Mouse (Mus musculus) testis, adult 2 months (tissue): ENCODE results near the gene Moxd2. TPM values are rescaled to one million over a fixed set of nuclear protein-coding genes. Genes with fewer than 3 reads are reported as not detected.

Experiments
- H3K27ac ChIP-seq: fragments of 200-500 bp; 2 replicates; pipeline ENCODE4 v1.5.1; 2012; ENCODE audit warnings: low read depth, low read length; ENCODE audit not compliant: control insufficient read depth, insufficient read depth
- H3K27me3 ChIP-seq: fragments of 200-500 bp; 2 replicates; pipeline ENCODE4 v1.6.1; 2012; ENCODE audit warnings: mild to moderate bottlenecking, low read length, moderate library complexity; ENCODE audit not compliant: control insufficient read depth, insufficient read depth
- H3K36me3 ChIP-seq: fragments of 200-500 bp; 2 replicates; pipeline ENCODE4 v1.6.1; 2012; ENCODE audit warnings: mild to moderate bottlenecking, low read length; ENCODE audit not compliant: control insufficient read depth, insufficient read depth
- H3K4me1 ChIP-seq: fragments of 200-500 bp; 2 replicates; pipeline ENCODE4 v1.6.1; 2012; ENCODE audit warnings: low read length; ENCODE audit not compliant: control insufficient read depth, insufficient read depth
- H3K4me3 ChIP-seq: fragments of 200-500 bp; 2 replicates; pipeline ENCODE4 v1.5.1; 2012; ENCODE audit warnings: low read depth, mild to moderate bottlenecking, low read length, moderate library complexity, mixed read lengths; ENCODE audit not compliant: control insufficient read depth
- CTCF ChIP-seq: fragments of 200-500 bp; IDR thresholded peaks from 2 replicates; pipeline ENCODE4 v1.5.1; 2012; ENCODE audit warnings: low read depth, mild to moderate bottlenecking, inconsistent platforms, low read length, moderate library complexity; ENCODE audit not compliant: control insufficient read depth, insufficient read depth, insufficient replicate concordance
- POLR2A ChIP-seq: fragments of 200-500 bp; IDR thresholded peaks from 2 replicates; pipeline ENCODE4 v1.6.1; 2012; ENCODE audit warnings: low read depth, mild to moderate bottlenecking, inconsistent platforms, low read length, moderate library complexity; ENCODE audit not compliant: control insufficient read depth
- polyA plus RNA-seq: library from polyadenylated mRNA; depleted of rRNA; stranded (reverse); fragments of >200 nt; gene quantifications from 2 replicates; pipeline ENCODE4 v1.2.3, GENCODE M21; 2012; rRNA removed

Moxd2 gene
- 0.10 and 0.13 TPM in 2 replicates for polyA plus RNA-seq

DNA sequence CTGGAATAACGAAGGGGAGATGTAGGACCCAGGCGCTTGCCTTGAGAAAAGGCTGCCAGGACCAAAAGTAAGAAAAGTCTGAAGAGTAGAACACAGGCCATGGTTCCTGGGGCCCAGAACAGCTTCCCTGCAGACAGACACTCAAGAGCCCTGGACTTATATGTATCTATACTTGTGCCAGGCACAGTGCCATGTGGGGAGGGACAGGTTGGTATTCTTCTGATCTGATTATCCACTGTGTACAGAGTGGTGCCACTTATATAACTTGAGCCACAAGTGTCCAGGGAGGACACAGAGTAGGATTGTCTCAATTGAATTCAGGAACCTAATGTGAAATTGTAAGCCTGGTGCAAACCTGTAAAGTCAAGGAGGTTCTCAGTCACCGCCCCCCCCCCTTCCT, at the start of gene Moxd2:
TSS of gene Moxd2 (minus strand) at position 101 of the 400 bp plus-strand sequence.
- H3K27ac ChIP-seq, result no peak within 1 kb of the TSS
- no peaks in the 10 kb centered on the region for H3K36me3 ChIP-seq

GRCm38 (mm10) chr6:40919954-40920353, 32.7 kb upstream of the Moxd2 start:
- H3K4me3 ChIP-seq, result no peak overlapping the region
- TF ChIP-seq POLR2A (no peak), CTCF (no peak)
- no peak overlapping the region for H3K27ac ChIP-seq
- no peaks in the 10 kb centered on the region for H3K4me1 ChIP-seq
- H3K36me3 ChIP-seq, result no peaks in the 10 kb centered on the region
- no peaks in the 10 kb centered on the region for H3K27me3 ChIP-seq

More for the DNA sequence above, at the start of gene Moxd2:
- Histone ChIP-seq H3K4me3 (no peak within 1 kb of the TSS), H3K4me1 (no peaks in the 10 kb centered on the region), H3K27me3 (no peaks in the 10 kb centered on the region)
- TF ChIP-seq CTCF (no peak), POLR2A (no peak)

- no peaks in the 10 kb centered on the region for H3K36me3 ChIP-seq
- H3K4me3 ChIP-seq, result peak within 1 kb of the TSS; percentile 35; the same call in 1 of the 2 replicates
- no peak; the same call in 1 of the 2 replicates for TF ChIP-seq POLR2A
- no peak for TF ChIP-seq CTCF
- H3K27me3 ChIP-seq, result no peaks in the 10 kb centered on the region
- no peak within 1 kb of the TSS for H3K27ac ChIP-seq
- no peaks in the 10 kb centered on the region for H3K4me1 ChIP-seq
Observed at GRCm38 (mm10) chr6:40900287-40900686, 13.0 kb upstream of the Moxd2 start, which contains the start of gene Prss58. Gene Prss58, minus strand, starts transcription at chr6:40900387.

DNA sequence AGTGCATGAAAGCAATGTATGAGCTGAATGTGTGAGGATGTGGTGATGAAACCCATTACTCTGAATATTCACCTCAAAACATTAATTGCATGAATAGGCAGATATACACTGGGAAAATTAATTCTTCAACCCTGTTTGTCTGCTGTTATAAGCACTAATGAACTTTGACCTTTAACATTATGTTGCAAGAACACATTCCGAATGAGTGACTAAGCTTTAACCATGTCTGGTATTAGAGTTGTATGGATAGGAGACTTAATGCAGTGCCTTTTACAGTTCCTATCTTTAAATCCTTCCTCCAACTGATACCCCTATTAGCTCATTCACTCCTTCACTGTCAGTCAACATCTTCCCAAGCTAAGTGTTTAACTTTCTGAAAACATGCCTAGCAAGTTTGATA, 7.4 kb upstream of the Moxd2 start:
- TF ChIP-seq POLR2A (no peak), CTCF (no peak)
- Histone ChIP-seq H3K4me3 (no peak overlapping the region), H3K27ac (no peak overlapping the region), H3K36me3 (no peaks in the 10 kb centered on the region), H3K4me1 (no peaks in the 10 kb centered on the region), H3K27me3 (no peaks in the 10 kb centered on the region)

GRCm38 (mm10) chr6:40893577-40893976, 6.3 kb upstream of the Moxd2 start:
- H3K4me3 ChIP-seq, result peak overlapping the region; percentile 50
- no peaks in the 10 kb centered on the region for H3K36me3 ChIP-seq
- H3K27ac ChIP-seq, result no peak overlapping the region
- TF ChIP-seq POLR2A (no peak), CTCF (peak; percentile 29; the same call in 1 of the 2 replicates)
- no peaks in the 10 kb centered on the region for H3K4me1 ChIP-seq
- H3K27me3 ChIP-seq, result no peaks in the 10 kb centered on the region

GRCm38 (mm10) chr6:40891754-40892153, 4.5 kb upstream of the Moxd2 start:
- no peak overlapping the region for H3K4me3 ChIP-seq
- TF ChIP-seq CTCF, result no peak
- TF ChIP-seq POLR2A, result no peak
- H3K36me3 ChIP-seq, result no peaks in the 10 kb centered on the region
- no peaks in the 10 kb centered on the region for H3K27me3 ChIP-seq
- no peak overlapping the region for H3K27ac ChIP-seq
- no peaks in the 10 kb centered on the region for H3K4me1 ChIP-seq

DNA sequence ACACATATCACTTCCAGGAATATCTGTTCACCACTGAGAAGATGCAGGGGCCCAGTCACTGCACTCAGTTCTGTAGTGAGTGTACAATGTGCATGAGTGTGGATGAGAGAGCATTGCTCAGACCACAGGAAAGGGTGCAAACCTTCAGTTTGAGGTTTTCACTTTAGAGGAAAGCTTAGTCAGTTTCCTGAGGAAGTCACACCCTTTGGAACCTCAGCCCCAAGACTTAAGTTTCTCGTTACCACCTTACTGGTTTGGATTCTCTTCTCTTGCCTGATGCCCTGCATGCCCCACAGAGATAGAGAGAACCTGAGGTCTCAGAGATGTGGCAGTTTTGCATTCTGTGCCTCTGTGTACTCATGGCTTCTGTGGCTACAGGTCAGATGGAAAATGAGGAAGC, 3.7 kb upstream of the Moxd2 start:
- no peak for TF ChIP-seq CTCF
- no peak for TF ChIP-seq POLR2A
- H3K4me3 ChIP-seq, result no peak overlapping the region
- no peak overlapping the region for H3K27ac ChIP-seq
- no peaks in the 10 kb centered on the region for H3K27me3 ChIP-seq
- H3K36me3 ChIP-seq, result no peaks in the 10 kb centered on the region
- H3K4me1 ChIP-seq, result no peaks in the 10 kb centered on the region

DNA sequence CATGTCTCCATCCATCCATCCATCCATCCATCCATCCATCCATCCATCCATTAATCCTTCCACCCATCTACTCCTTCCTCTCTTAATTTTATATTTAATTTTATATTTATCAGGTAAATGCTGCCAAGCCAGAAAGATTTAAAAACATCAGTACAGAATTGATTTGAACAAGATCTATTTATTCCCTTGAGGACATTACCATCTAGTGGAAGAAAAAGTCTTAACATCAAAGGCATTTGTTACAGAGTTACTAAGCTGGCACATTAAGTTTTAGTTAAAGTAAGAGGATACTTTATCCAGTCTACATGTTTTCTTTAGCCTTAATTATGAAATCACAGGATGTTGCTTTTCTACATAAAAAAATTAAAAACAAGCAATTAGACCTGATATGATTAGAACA, 42.0 kb downstream of the Moxd2 start:
- no peak overlapping the region for H3K4me3 ChIP-seq
- no peaks in the 10 kb centered on the region for H3K27me3 ChIP-seq
- no peaks in the 10 kb centered on the region for H3K4me1 ChIP-seq
- no peaks in the 10 kb centered on the region for H3K36me3 ChIP-seq
- TF ChIP-seq CTCF, result no peak
- no peak for TF ChIP-seq POLR2A
- no peak overlapping the region for H3K27ac ChIP-seq

Other genes with a start within 250 kb of the Moxd2 start
- 104 and 129 TPM in 2 replicates for gene Prss58, start 12.9 kb upstream of the Moxd2 start, polyA plus RNA-seq
- gene 1700074P13Rik, start 53.1 kb upstream of the Moxd2 start, polyA plus RNA-seq, result 344 and 468 TPM in 2 replicates
- gene Gm4744, start 64.4 kb upstream of the Moxd2 start, polyA plus RNA-seq, result not detected in 2 replicates
- gene 1810009J06Rik, start 77.3 kb upstream of the Moxd2 start, polyA plus RNA-seq, result not detected in 2 replicates
- not detected in 2 replicates for gene Gm2663, start 112.0 kb upstream of the Moxd2 start, polyA plus RNA-seq
- 0.29 and 0.41 TPM in 2 replicates for gene 2210010C04Rik, start 148.0 kb upstream of the Moxd2 start, polyA plus RNA-seq